Mouse (Mus musculus) myocyte (in vitro differentiated cells): ENCODE data around the gene Mbnl1. TPM values are rescaled to one million over a fixed set of nuclear protein-coding genes. Genes with fewer than 3 reads are reported as not detected.

ENCODE experiments used
- H3K27me3 ChIP-seq: one replicate; pipeline ENCODE4 v1.6.1; 2011; ENCODE audit not compliant: control insufficient read depth, insufficient read depth, insufficient read length
- H3K36me3 ChIP-seq: one replicate; pipeline ENCODE4 v1.6.1; 2011; ENCODE audit not compliant: control insufficient read depth, insufficient read depth
- H3K4me2 ChIP-seq: one replicate; pipeline ENCODE4 v1.6.1; 2011; ENCODE audit warnings: low read depth, control low read depth
- H3K4me3 ChIP-seq: one replicate; pipeline ENCODE4 v1.5.1; 2011; ENCODE audit warnings: mild to moderate bottlenecking, control low read depth, moderate library complexity
- H3K79me2 ChIP-seq: one replicate; pipeline ENCODE4 v1.6.1; 2011; ENCODE audit not compliant: control insufficient read depth, insufficient read depth
- H3ac ChIP-seq: one replicate; pipeline ENCODE4 v1.6.1; 2011; ENCODE audit not compliant: control insufficient read depth, insufficient read length
- CEBPB ChIP-seq: IDR thresholded peaks from 2 replicates; pipeline ENCODE4 v1.6.1; 2011; ENCODE audit warnings: mild to moderate bottlenecking, moderate library complexity; ENCODE audit not compliant: poor library complexity, insufficient read depth, severe bottlenecking
- E2F4 ChIP-seq: IDR thresholded peaks from one replicate; pipeline ENCODE4 v1.6.1; 2011; ENCODE audit warnings: mild to moderate bottlenecking, control low read depth, moderate library complexity; ENCODE audit not compliant: insufficient read depth
- MAX ChIP-seq: IDR thresholded peaks from one replicate; pipeline ENCODE4 v1.6.1; 2011; ENCODE audit warnings: low read depth, mild to moderate bottlenecking, control low read depth
- MYOD1 ChIP-seq, 3 experiments: IDR thresholded peaks; one replicate each; pipeline ENCODE4 v1.6.1; 2011; ENCODE audit warnings: control low read depth in 2 of 3, low read depth in 2 of 3, mild to moderate bottlenecking in 2 of 3, moderate library complexity in 1 of 3; ENCODE audit not compliant: insufficient read length in 2 of 3, control insufficient read depth in 1 of 3
- MYOG ChIP-seq, 3 experiments: IDR thresholded peaks; one replicate each; pipeline ENCODE4 v1.6.1; 2011; ENCODE audit warnings: control low read depth in 2 of 3, low read depth in 2 of 3, mild to moderate bottlenecking in 2 of 3; ENCODE audit not compliant: insufficient read length in 2 of 3, control insufficient read depth in 1 of 3, insufficient read depth in 1 of 3
- POLR2A ChIP-seq: IDR thresholded peaks from one replicate; pipeline ENCODE4 v1.6.1; 2011; ENCODE audit warnings: low read depth, mild to moderate bottlenecking, control low read depth, moderate library complexity; ENCODE audit not compliant: insufficient read length
- POLR2AphosphoS2 ChIP-seq: IDR thresholded peaks from one replicate; pipeline ENCODE4 v1.6.1; 2011; ENCODE audit warnings: low read depth, control low read depth; ENCODE audit not compliant: insufficient read length
- REST ChIP-seq: IDR thresholded peaks from one replicate; pipeline ENCODE4 v1.6.1; 2011; ENCODE audit warnings: mild to moderate bottlenecking, control low read depth, moderate library complexity; ENCODE audit not compliant: insufficient read depth, insufficient read length
- SRF ChIP-seq: IDR thresholded peaks from one replicate; pipeline ENCODE4 v1.6.1; 2011; ENCODE audit warnings: low read depth; ENCODE audit not compliant: control insufficient read depth, insufficient read length
- TCF12 ChIP-seq: IDR thresholded peaks from one replicate; pipeline ENCODE4 v1.6.1; 2011; ENCODE audit warnings: mild to moderate bottlenecking, control low read depth; ENCODE audit not compliant: poor library complexity, insufficient read depth, severe bottlenecking
- TCF3 ChIP-seq: IDR thresholded peaks from one replicate; pipeline ENCODE4 v1.6.1; 2011; ENCODE audit warnings: low read depth, control low read depth; ENCODE audit not compliant: insufficient read length
- USF1 ChIP-seq: IDR thresholded peaks from one replicate; pipeline ENCODE4 v1.6.1; 2011; ENCODE audit warnings: low read depth, mild to moderate bottlenecking, control low read depth, moderate library complexity
- polyA plus RNA-seq: library from polyadenylated mRNA; unstranded; fragments of >200 nt; fragmentation: generic; extraction: Trizol; gene quantifications from one replicate; pipeline ENCODE4 v1.2.1, GENCODE M21; 2012; ENCODE audit warnings: missing spikeins

Gene Mbnl1
- polyA plus RNA-seq, 1 experiment, result 24.7 TPM

GRCm38 (mm10) chr3:60565204-60565603, 92.6 kb downstream of the Mbnl1 start:
- no peaks in the 10 kb centered on the region for H3K27me3 ChIP-seq
- no peaks in the 10 kb centered on the region for H3K36me3 ChIP-seq
- TF ChIP-seq POLR2A (no peak), MYOG (IDR thresholded peaks at IDR 0.05; ENCODE audit: control insufficient read depth in 1 of 3, insufficient read depth in 1 of 3, insufficient read length in 2 of 3, low read depth in 2 of 3) (no peak), SRF (no peak), TCF12 (no peak), POLR2AphosphoS2 (no peak), REST (no peak), MAX (no peak), CEBPB (no peak), MYOD1 (IDR thresholded peaks at IDR 0.05; ENCODE audit: control insufficient read depth in 1 of 3, insufficient read length in 2 of 3, low read depth in 2 of 3) (no peak), TCF3 (no peak), USF1 (no peak), E2F4 (no peak)
- no peak overlapping the region for H3K4me2 ChIP-seq
- H3K79me2 ChIP-seq, result peaks cover 92% of the 10 kb centered on the region
- no peak overlapping the region for H3ac ChIP-seq
- no peak overlapping the region for H3K4me3 ChIP-seq

DNA sequence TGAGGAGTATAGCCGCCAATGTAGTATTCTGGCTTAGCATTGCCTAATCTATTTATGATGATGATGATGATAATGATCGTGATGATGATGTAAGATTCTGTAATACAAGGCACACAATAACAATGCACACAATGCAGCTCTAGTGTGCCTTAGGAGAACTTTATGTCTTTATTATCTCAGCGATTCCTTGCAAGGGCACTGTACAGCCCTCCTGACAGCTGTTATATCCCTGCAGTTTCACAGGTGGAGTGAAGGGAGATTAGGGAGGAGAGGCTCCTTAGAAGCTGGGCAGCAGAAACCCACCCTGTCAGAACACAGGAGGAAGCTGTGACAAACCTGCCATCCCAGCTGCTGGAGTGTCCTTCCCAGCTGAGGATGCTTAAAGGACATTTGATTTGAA, 93.3 kb downstream of the Mbnl1 start:
- no peaks in the 10 kb centered on the region for H3K27me3 ChIP-seq
- peak; percentile 48; the same call in 1 of the 2 replicates for TF ChIP-seq CEBPB
- TF ChIP-seq POLR2A, result no peak
- TF ChIP-seq TCF3, result no peak
- no peak for TF ChIP-seq POLR2AphosphoS2
- no peak for TF ChIP-seq REST
- no peak for TF ChIP-seq MYOD1 (IDR thresholded peaks at IDR 0.05; ENCODE audit: control insufficient read depth in 1 of 3, insufficient read length in 2 of 3, low read depth in 2 of 3)
- H3K4me3 ChIP-seq, result no peak overlapping the region
- H3K36me3 ChIP-seq, result no peaks in the 10 kb centered on the region
- no peak overlapping the region for H3ac ChIP-seq
- H3K4me2 ChIP-seq, result peak overlapping the region; percentile 7
- H3K79me2 ChIP-seq, result peaks cover 92% of the 10 kb centered on the region

GRCm38 (mm10) chr3:60568171-60568684, 95.6 kb downstream of the Mbnl1 start:
- TF ChIP-seq E2F4 (no peak), USF1 (no peak), REST (no peak), SRF (no peak), MYOG (IDR thresholded peaks at IDR 0.05; ENCODE audit: control insufficient read depth in 1 of 3, insufficient read depth in 1 of 3, insufficient read length in 2 of 3, low read depth in 2 of 3) (no peak), TCF12 (no peak), TCF3 (no peak), CEBPB (no peak), POLR2A (no peak), POLR2AphosphoS2 (no peak)
- Histone ChIP-seq H3K4me2 (no peak overlapping the region), H3ac (no peak overlapping the region), H3K79me2 (peaks cover 93% of the 10 kb centered on the region), H3K36me3 (no peaks in the 10 kb centered on the region), H3K27me3 (no peaks in the 10 kb centered on the region), H3K4me3 (no peak overlapping the region)

GRCm38 (mm10) chr3:60568801-60569568, 96.4 kb downstream of the Mbnl1 start:
- Histone ChIP-seq H3K27me3 (no peaks in the 10 kb centered on the region), H3K4me3 (no peak overlapping the region), H3K79me2 (peaks cover 93% of the 10 kb centered on the region), H3ac (no peak overlapping the region), H3K4me2 (no peak overlapping the region), H3K36me3 (no peaks in the 10 kb centered on the region)
- TF ChIP-seq MAX (no peak), USF1 (no peak), POLR2A (no peak), MYOD1 (IDR thresholded peaks at IDR 0.05; ENCODE audit: control insufficient read depth in 1 of 3, insufficient read length in 2 of 3, low read depth in 2 of 3) (no peak), MYOG (IDR thresholded peaks at IDR 0.05; ENCODE audit: control insufficient read depth in 1 of 3, insufficient read depth in 1 of 3, insufficient read length in 2 of 3, low read depth in 2 of 3) (no peak), SRF (no peak), TCF12 (no peak), POLR2AphosphoS2 (no peak), CEBPB (no peak), REST (no peak), TCF3 (no peak)

GRCm38 (mm10) chr3:60569781-60570180, 97.2 kb downstream of the Mbnl1 start:
- Histone ChIP-seq H3ac (no peak overlapping the region), H3K4me3 (no peak overlapping the region), H3K27me3 (no peaks in the 10 kb centered on the region), H3K4me2 (peak overlapping the region; percentile 7), H3K36me3 (no peaks in the 10 kb centered on the region), H3K79me2 (peaks cover 93% of the 10 kb centered on the region)
- TF ChIP-seq MAX, result no peak
- no peak for TF ChIP-seq TCF3
- no peak for TF ChIP-seq POLR2AphosphoS2
- no peak for TF ChIP-seq TCF12
- no peak for TF ChIP-seq POLR2A
- TF ChIP-seq SRF, result no peak
- no peak for TF ChIP-seq MYOD1 (IDR thresholded peaks at IDR 0.05; ENCODE audit: control insufficient read depth in 1 of 3, insufficient read length in 2 of 3, low read depth in 2 of 3)
- no peak for TF ChIP-seq REST
- no peak for TF ChIP-seq USF1
